Mouse (Mus musculus): ENCODE measurements around the gene Sult1a1. TPM values are rescaled to one million over a fixed set of nuclear protein-coding genes. Genes with fewer than 3 reads are reported as not detected.

Gene Sult1a1
- polyA plus RNA-seq, 1 experiment from 2014 or later: 0.49 TPM

DNA sequence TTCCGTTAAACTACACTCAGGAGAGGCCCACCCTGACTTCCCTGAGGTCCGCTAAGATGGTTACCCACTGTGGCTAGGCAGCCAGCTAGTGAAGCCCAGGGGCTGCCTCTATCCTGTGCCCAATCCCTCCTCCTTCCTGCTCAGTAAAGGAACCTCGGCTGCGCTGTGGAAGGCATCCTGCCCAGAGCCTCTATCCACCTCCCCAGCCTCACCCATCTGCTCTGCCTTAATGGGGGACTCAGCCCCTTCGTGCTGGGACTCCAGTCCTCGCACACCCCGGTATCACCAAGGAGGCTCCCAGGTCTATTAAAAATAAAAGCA is 27.5 kb upstream of the Sult1a1 start:
- Histone ChIP-seq H3K27me3 (ENCODE audit: low read depth, poor library complexity, severe bottlenecking) (peaks cover 52% of the 10 kb centered on the region), H3K27ac (no peak overlapping the region), H3K4me3 (peak overlapping the region; percentile 77), H3K9me3 (replicated peaks) (no peaks in the 10 kb centered on the region), H3K4me1 (peaks cover 40% of the 10 kb centered on the region), H3K36me3 (peaks cover 22% of the 10 kb centered on the region)
- no peak for DNase-seq (ENCODE audit: low spot score)
- 16% methylated on average over 7 of the region's 7 CpGs for whole genome bisulfite sequencing

GRCm38 (mm10) chr7:126702861-126703756 is 26.9 kb upstream of the Sult1a1 start:
- Histone ChIP-seq H3K4me3 (peak overlapping the region; percentile 77), H3K27ac (no peak overlapping the region)
- WGBS: 85% methylated on average over 12 of the region's 12 CpGs

GRCm38 (mm10) chr7:126702358-126702757 is 26.1 kb upstream of the Sult1a1 start:
- Histone ChIP-seq H3K4me1 (peaks cover 40% of the 10 kb centered on the region), H3K36me3 (peaks cover 34% of the 10 kb centered on the region), H3K27ac (no peak overlapping the region), H3K27me3 (ENCODE audit: low read depth, poor library complexity, severe bottlenecking) (peaks cover 52% of the 10 kb centered on the region), H3K9me3 (replicated peaks) (no peaks in the 10 kb centered on the region), H3K4me3 (no peak overlapping the region)
- no peak for DNase-seq (ENCODE audit: low spot score)
- 87% methylated on average over 6 of the region's 6 CpGs for WGBS

More at GRCm38 (mm10) chr7:126702861-126703756, 26.9 kb upstream of the Sult1a1 start:
- H3K36me3 ChIP-seq: peaks cover 26% of the 10 kb centered on the region
- DNase-seq (ENCODE audit: low spot score): no peak
- H3K27me3 ChIP-seq (ENCODE audit: low read depth, poor library complexity, severe bottlenecking): peaks cover 52% of the 10 kb centered on the region
- H3K4me1 ChIP-seq: peaks cover 40% of the 10 kb centered on the region
- no peaks in the 10 kb centered on the region for H3K9me3 ChIP-seq (replicated peaks)

- 0 out of 2 replicates have a peak overlapping the region, but pooled peaks have one; percentile 16 for H3K4me3 ChIP-seq
- no peak for DNase-seq (ENCODE audit: low spot score)
- H3K36me3 ChIP-seq: peaks cover 40% of the 10 kb centered on the region
- 58% methylated on average over 24 of the region's 24 CpGs for WGBS
- H3K27me3 ChIP-seq (ENCODE audit: low read depth, poor library complexity, severe bottlenecking): peaks cover 52% of the 10 kb centered on the region
- H3K27ac ChIP-seq: 0 out of 2 replicates have a peak overlapping the region, but pooled peaks have one; percentile 20
- no peaks in the 10 kb centered on the region for H3K9me3 ChIP-seq (replicated peaks)
- peaks cover 46% of the 10 kb centered on the region for H3K4me1 ChIP-seq
Observed at GRCm38 (mm10) chr7:126701559-126702357, 25.5 kb upstream of the Sult1a1 start.

DNA sequence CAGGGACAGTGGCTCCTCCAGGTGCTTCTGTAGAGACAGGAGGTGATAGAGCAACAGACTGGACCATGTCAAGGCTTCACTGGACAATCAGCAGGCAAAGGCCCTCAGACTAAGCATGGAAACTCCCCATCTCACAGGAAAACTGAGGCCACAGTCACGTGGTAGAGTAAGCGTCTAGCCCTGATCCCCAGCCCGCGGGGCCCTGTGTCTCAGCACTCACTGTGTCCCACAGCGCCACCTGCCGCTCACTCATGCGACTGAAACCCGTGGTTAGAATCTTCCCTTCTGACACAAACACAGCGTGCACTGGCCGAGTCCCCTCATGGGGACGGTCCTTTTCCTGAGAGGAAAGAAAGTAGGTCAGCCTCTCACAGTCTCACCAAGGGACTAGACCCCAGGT is 24.8 kb upstream of the Sult1a1 start:
- H3K27me3 ChIP-seq (ENCODE audit: low read depth, poor library complexity, severe bottlenecking): peaks cover 46% of the 10 kb centered on the region
- WGBS: 3% methylated on average over 11 of the region's 11 CpGs

DNA sequence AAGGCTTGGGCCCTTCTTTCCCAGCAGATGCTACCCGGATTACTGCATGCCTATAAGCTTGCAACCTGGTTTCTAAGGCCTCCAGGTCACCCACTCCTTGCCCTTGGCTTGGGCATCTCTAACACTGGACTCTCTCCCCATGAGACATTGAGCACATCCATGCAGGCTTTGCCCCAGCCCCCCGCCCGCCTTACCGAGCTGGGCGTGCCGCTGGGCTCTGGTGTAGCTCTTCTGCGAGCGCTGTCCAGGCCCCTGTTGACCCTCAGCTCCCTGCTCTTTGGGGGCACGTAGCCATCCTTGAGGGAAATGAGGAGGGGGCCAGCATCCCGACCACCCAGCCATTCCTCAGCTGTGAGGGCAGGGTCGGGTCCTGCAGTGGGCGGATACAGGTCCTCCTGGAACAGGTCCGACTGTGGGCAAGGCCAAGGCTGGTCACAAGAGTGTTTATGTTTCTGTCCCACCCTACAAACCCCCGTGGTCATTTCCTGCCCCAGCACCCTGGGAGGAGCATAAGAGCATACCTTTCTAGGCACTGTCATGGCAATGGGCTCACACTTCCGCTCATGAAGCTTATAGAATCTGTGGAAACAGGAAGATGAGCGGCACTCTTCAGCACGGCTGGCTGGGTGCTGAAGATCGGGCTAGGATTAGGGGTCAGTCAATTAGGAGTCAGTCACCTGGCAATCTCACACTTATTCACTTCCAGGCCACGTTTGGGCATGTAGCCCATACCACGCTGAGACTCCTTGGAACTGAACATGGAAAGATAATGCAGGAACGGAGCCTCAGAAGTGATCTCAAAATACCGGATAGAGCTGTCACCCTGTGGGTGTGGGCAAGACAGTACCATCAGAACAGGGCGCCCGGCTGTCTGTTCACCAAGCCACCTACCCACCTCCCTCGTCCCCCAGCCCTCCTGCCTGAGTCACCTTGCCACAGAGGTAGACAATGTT is 24.1 kb upstream of the Sult1a1 start:
- Histone ChIP-seq H3K27ac (0 out of 2 replicates have a peak overlapping the region, but pooled peaks have one; percentile 44), H3K36me3 (peaks cover 40% of the 10 kb centered on the region), H3K9me3 (replicated peaks) (no peaks in the 10 kb centered on the region), H3K4me1 (peaks cover 53% of the 10 kb centered on the region), H3K27me3 (ENCODE audit: low read depth, poor library complexity, severe bottlenecking) (peaks cover 39% of the 10 kb centered on the region), H3K4me3 (0 out of 2 replicates have a peak overlapping the region, but pooled peaks have one; percentile 16)
- WGBS: 87% methylated on average over 25 of the region's 25 CpGs
- DNase-seq (ENCODE audit: low spot score): no peak

More for the DNA sequence above, 24.8 kb upstream of the Sult1a1 start:
- peak; percentile 92 for DNase-seq (ENCODE audit: low spot score)
- H3K4me1 ChIP-seq: peaks cover 53% of the 10 kb centered on the region
- H3K9me3 ChIP-seq (replicated peaks): no peaks in the 10 kb centered on the region
- 0 out of 2 replicates have a peak overlapping the region, but pooled peaks have one; percentile 16 for H3K4me3 ChIP-seq
- peaks cover 40% of the 10 kb centered on the region for H3K36me3 ChIP-seq
- 0 out of 2 replicates have a peak overlapping the region, but pooled peaks have one; percentile 44 for H3K27ac ChIP-seq

- DNase-seq (ENCODE audit: low spot score): no peak
- H3K36me3 ChIP-seq: peaks cover 40% of the 10 kb centered on the region
- no peak overlapping the region for H3K27ac ChIP-seq
- 94% methylated on average over 8 of the region's 8 CpGs for WGBS
- peaks cover 40% of the 10 kb centered on the region for H3K4me1 ChIP-seq
- peaks cover 14% of the 10 kb centered on the region for H3K27me3 ChIP-seq (ENCODE audit: low read depth, poor library complexity, severe bottlenecking)
- H3K9me3 ChIP-seq (replicated peaks): no peaks in the 10 kb centered on the region
- H3K4me3 ChIP-seq: no peak overlapping the region; the same call in 1 of the 2 replicates
Observed at GRCm38 (mm10) chr7:126697838-126698237, 21.6 kb upstream of the Sult1a1 start.

- Histone ChIP-seq H3K27me3 (ENCODE audit: low read depth, poor library complexity, severe bottlenecking) (peaks cover 5% of the 10 kb centered on the region), H3K27ac (peak overlapping the region; percentile 95; the same call in 1 of the 2 replicates), H3K4me3 (peak overlapping the region; percentile 89), H3K36me3 (peaks cover 46% of the 10 kb centered on the region), H3K4me1 (peaks cover 37% of the 10 kb centered on the region), H3K9me3 (replicated peaks) (no peaks in the 10 kb centered on the region)
- 87% methylated on average over 3 of the region's 3 CpGs for WGBS
- no peak for DNase-seq (ENCODE audit: low spot score)
Observed at GRCm38 (mm10) chr7:126696886-126697285, 20.7 kb upstream of the Sult1a1 start.

DNA sequence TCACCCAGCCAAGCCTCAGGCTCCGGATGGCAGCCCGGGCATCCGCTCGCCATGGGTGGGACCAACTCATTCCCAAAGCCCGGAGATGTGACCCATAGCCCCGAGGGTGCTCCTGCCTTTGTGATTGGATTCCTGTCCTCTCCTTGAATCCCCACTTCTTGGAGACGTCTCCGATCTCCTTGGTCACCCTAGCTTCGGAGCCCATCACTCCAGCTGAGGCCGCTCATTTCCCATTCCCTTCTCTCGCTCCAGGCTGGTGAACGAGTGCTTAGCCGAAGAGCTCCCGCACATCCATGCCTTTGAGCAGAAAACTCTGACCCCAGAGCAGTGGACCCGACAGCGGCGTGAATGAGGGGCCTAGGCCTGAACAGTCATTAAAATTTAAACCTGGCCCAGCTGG is 20.1 kb upstream of the Sult1a1 start:
- Histone ChIP-seq H3K27me3 (ENCODE audit: low read depth, poor library complexity, severe bottlenecking) (no peaks in the 10 kb centered on the region), H3K4me3 (peak overlapping the region; percentile 89), H3K9me3 (replicated peaks) (no peaks in the 10 kb centered on the region), H3K27ac (peak overlapping the region; percentile 95), H3K4me1 (peaks cover 31% of the 10 kb centered on the region), H3K36me3 (peaks cover 52% of the 10 kb centered on the region)
- no peak for DNase-seq (ENCODE audit: low spot score)
- WGBS: 2% methylated on average over 17 of the region's 17 CpGs

GRCm38 (mm10) chr7:126695631-126696207 is 19.5 kb upstream of the Sult1a1 start, which contains the start of gene Slx1b:
TSS of gene Slx1b (minus strand) at chr7:126695784.
- peak within 1 kb of the TSS; percentile 95 for H3K27ac ChIP-seq
- H3K27me3 ChIP-seq (ENCODE audit: low read depth, poor library complexity, severe bottlenecking): no peaks in the 10 kb centered on the region
- H3K9me3 ChIP-seq (replicated peaks): no peaks in the 10 kb centered on the region
- H3K4me3 ChIP-seq: peak within 1 kb of the TSS; percentile 89
- peak; percentile 97 for DNase-seq (ENCODE audit: low spot score)
- H3K36me3 ChIP-seq: peaks cover 56% of the 10 kb centered on the region
- under 1% methylated on average over 40 of the region's 40 CpGs for WGBS
- H3K4me1 ChIP-seq: peaks cover 25% of the 10 kb centered on the region

DNA sequence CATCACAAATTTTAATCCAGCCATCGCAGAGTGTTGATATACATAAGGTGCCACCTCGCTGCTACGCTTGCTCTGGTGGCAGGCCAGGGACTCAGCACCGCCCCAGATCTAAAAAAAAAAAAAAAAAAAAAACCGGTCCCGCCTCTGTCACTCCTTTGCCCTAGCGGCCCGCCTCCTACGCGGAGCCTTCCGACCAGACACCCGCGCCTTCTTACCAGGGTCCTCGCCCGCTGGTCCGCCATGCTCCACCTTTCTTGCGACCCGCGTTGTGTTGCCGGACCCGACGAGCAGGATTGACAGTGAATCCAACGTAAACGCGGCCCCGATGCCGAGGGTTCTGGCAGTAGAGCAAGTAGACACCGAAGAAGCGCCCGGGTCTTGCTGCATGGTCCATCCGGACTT is 19.0 kb upstream of the Sult1a1 start, which contains the start of gene Bola2:
TSS of gene Bola2 (plus strand) at position 192 of the 402 bp plus-strand sequence.
- Histone ChIP-seq H3K27me3 (ENCODE audit: low read depth, poor library complexity, severe bottlenecking) (no peaks in the 10 kb centered on the region), H3K4me1 (peaks cover 23% of the 10 kb centered on the region), H3K36me3 (peaks cover 56% of the 10 kb centered on the region), H3K9me3 (replicated peaks) (no peaks in the 10 kb centered on the region), H3K4me3 (peak within 1 kb of the TSS; percentile 89), H3K27ac (peak within 1 kb of the TSS; percentile 95)
- no peak for DNase-seq (ENCODE audit: low spot score)
- whole genome bisulfite sequencing: under 1% methylated on average over 31 of the region's 31 CpGs

Data from limb, embryonic 10.5 days (tissue).